Mouse (Mus musculus): ENCODE results near the gene 1700037H04Rik.

- no peak for TF ChIP-seq CTCF (IDR thresholded peaks at IDR 0.05; ENCODE audit: borderline replicate concordance, extremely low read depth, insufficient read depth, insufficient read length)
- TF ChIP-seq POLR2A (IDR thresholded peaks at IDR 0.05; ENCODE audit: borderline replicate concordance, extremely low read depth, insufficient read depth, insufficient read length, poor library complexity, severe bottlenecking) = no peak
These were observed 25.0 kb downstream of the 1700037H04Rik start for GRCm38 (mm10) chr2:131134826-131135400.

Data from brain, embryonic 14.5 days (tissue).